Mouse (Mus musculus): ENCODE measurements around the gene Zic5.

The Zic5 gene

DNA sequence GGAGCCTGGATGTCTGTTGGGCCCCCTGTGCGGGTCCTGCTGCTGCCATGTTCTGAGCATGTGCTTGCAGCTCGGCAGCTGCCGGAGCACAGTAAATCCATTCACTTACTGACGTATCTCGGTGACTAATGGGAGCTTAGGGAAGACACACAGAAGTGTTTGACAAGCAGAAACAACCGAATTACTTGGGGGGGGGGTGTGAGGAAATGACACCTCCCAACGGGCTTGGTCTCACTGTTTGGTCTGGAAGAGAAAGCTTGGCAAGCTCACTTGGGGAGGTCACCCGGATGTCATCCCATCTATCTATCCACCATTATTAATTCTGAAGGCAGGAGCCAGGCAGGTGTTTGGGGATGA is 38.3 kb downstream of the Zic5 start:
- no peak for DNase-seq

DNA sequence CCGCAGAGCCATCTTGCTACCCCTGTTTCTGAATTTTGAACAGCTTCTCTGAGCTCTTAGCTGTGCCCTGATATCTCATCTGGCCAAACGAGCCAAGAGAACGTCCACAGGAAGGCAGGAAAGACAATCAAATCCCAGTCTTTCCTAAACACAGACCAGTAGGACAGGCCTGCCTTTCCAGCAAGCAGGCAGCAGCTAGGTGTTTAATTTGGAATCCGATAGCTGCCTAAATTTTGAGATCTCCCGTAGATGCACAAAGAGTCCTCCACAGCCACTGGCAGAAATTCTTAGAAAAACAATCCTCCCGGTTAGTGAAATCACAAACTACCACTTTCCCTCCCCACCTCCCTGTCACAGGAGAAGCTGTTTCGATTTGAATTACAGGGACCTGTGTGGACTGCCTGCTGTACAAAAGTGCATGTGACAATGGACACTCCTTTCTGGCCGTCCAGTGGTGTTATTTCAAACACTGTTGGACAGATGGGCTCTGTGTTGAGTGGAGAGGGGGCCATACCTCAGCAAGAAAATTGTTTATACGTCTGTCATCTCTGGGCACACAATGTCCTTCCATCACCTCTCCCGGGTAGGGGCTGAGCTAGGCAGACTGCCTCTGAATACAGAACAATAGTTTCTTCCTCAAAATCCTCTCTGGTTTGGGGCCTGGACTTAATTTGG is 38.8 kb downstream of the Zic5 start:
- no peak for DNase-seq

DNA sequence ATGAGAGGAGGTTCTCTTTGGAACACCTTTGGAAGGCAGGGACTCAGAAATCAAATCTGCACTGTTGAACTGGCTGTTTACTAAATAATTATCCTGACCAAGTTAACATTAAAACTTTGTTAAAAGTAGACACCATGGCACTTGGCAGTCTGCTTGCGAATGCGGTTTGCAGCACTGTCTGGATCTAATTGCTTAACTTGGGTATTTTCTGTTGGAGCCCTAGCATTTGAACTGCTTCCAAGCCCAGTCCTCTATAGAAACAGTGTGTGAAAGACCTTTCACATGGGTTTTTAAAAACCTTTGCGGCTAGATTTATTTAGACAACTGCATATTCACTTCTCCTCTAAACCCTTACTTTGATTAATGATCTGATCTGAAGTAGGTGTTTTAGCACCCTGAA is 41.0 kb downstream of the Zic5 start:
- no peak for DNase-seq

DNA sequence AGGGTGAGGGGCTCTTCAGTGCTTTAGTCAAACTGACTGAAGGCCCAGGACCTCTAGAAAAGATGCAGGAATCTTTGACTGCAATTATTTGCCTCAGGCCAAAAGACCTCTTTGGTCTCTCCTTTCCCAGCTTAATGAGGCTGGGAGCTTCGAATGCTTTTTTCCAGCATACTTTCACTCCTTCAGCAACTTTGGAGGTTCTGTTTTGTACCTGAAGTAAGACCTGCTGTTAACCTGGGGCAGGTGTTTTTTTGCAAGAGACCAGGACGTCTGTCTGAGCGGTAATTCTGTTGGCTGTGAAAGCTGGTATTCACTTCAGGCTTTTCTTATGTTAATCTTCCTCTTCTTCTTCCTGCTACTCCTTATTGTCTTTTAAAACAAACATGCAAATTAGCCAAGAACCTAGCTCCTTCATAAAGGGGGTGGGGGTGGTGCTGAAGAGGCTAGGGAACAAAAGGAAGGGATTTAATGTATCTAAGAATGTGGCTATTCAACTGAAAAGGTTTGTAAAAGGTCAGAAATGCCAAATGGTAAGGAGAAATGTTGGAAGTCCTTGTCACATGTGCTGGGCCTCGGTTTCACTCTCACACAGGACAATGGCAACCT is 49.2 kb downstream of the Zic5 start:
- DNase-seq = no peak

DNA sequence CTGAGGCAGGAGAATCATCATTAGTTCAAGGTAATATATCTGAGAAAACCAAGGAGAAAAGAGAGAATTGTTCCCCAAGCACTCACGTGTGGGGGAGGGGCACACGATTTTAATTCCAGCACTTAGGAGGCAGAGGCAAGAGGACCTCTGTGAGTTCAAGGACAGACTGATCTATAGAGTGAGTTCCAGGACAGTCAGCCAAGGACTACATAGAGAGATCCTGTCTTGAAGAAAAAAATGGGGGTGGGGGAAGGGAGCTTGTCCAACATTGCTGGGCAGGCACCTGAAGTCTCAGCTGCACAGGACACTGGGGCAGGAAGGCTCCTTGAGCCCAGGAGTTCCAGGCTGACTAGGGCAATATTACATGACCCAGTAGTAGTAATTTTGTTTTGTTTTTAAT is 50.7 kb downstream of the Zic5 start:
- no peak for DNase-seq

DNA sequence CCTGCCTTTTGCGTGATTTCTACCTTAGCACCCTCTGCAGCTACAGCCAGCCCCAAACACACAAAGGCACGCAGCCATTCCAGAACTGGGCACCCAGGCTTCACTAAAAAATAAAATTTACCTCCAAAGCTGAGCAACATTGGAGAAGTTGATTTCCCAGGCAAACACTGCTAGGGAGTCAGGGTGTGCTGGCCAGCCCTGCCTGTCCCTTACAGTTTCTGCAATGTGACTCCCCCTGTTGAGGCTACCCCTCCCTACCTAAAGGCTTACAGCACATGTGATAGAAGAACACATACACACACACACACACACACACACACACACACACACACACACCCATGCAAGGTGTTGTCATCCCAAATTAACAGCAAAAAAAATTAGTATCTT is 51.9 kb downstream of the Zic5 start:
- no peak for DNase-seq

DNA sequence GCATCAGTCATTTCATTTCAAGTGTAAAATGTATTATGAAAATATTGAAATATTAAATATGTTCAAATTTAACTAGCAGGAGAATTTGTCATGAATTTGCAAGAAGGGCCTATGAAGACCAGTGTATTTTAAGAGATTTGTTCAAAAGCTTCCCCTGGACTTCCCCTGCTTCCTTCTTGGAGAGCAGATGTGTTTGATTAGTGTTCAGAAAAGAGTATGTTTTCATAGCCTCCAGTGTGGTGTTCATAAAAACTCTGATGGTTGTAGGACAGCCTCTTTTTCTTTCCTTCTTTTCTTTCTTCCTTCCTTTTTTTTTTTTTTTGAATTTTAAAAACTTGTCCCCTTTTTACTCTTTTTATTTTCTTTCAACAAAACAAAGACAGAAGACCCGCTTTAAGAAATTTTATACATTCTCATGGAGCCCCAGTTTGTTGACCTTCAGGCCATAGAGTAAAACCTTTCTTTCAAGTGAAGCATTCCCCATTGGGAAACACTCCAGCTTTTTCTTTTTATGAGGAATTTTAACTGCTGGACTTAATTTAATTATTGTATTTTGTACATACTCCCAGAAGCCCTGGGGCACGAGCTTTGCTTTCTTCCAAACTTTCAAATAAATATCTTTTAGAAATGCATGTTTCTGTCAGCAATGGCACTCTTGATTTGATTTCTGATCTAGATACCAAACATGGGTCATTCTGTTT is 52.5 kb downstream of the Zic5 start:
- no peak for DNase-seq
